Mouse (Mus musculus) liver, postnatal 0 days (tissue): Measurements from ENCODE around the gene Cd244a.

Source experiments
- CTCF ChIP-seq: sonication (generic); IDR thresholded peaks from 2 replicates; pipeline ENCODE4 v1.5.1; 2016; ENCODE audit warnings: antibody characterized with exemption, low read depth
- EP300 ChIP-seq: IDR thresholded peaks from 2 replicates; pipeline ENCODE4 v1.6.1; 2016; ENCODE audit warnings: antibody characterized with exemption, low read depth, mild to moderate bottlenecking

GRCm38 (mm10) chr1:171577168-171577567 lies 18.2 kb downstream of the Cd244a start:
- TF ChIP-seq EP300 (no peak), CTCF (no peak)
